Mouse (Mus musculus) limb, embryonic 12.5 days (tissue): ENCODE measurements around the gene Igtp. TPM values are rescaled to one million over a fixed set of nuclear protein-coding genes. Genes with fewer than 3 reads are reported as not detected.
A peak's percentile ranks its signal among the peaks of the same experiment; 100 is the strongest.
"Not testable (repeated sequence)": the region's sequence is repeated elsewhere in the genome, so short reads cannot be mapped to it uniquely, and the experiment has no call there.

Experiments
- ATAC-seq: fragments of 200-750 bp; cut with Nextera tagmentation; 2 replicates; pipeline ENCODE4 v1.8.0; 2017; ENCODE audit warnings: low read depth, moderate TSS enrichment; ENCODE audit not compliant: insufficient number of reproducible peaks, insufficient read depth, low FRiP score, low TSS enrichment
- H3K27ac ChIP-seq: fragments of 300-500 bp; sonication (generic); 2 replicates; pipeline ENCODE4 v1.5.1; 2016; ENCODE audit warnings: mild to moderate bottlenecking, moderate library complexity
- H3K27me3 ChIP-seq: fragments of 300-500 bp; sonication (generic); 2 replicates; pipeline ENCODE4 v1.6.1; 2016; ENCODE audit warnings: mild to moderate bottlenecking, moderate library complexity
- H3K36me3 ChIP-seq: fragments of 300-500 bp; sonication (generic); 2 replicates; pipeline ENCODE4 v1.6.1; 2016; ENCODE audit warnings: mild to moderate bottlenecking, moderate library complexity
- H3K4me1 ChIP-seq: fragments of 300-500 bp; sonication (generic); replicated peaks from 2 replicates; pipeline ENCODE4 v1.6.1; 2016
- H3K4me2 ChIP-seq: fragments of 300-500 bp; sonication (generic); 2 replicates; pipeline ENCODE4 v1.6.1; 2016; ENCODE audit warnings: mild to moderate bottlenecking, moderate library complexity
- H3K4me3 ChIP-seq: fragments of 300-500 bp; sonication (generic); replicated peaks from 2 replicates; pipeline ENCODE4 v1.5.1; 2016; ENCODE audit warnings: mild to moderate bottlenecking
- H3K9ac ChIP-seq: fragments of 300-500 bp; sonication (generic); replicated peaks from 2 replicates; pipeline ENCODE4 v1.6.1; 2016; ENCODE audit warnings: mild to moderate bottlenecking, moderate library complexity
- H3K9me3 ChIP-seq: fragments of 300-500 bp; sonication (generic); 2 replicates; pipeline ENCODE4 v1.6.1; 2016; ENCODE audit warnings: mild to moderate bottlenecking, moderate library complexity
- WGBS: fragments of 180-500 bp; shearing (Covaris S2); methylation state at CpG from one replicate; pipeline ENCODE4 v1.1.7; 2016; 5-methylcytosine and 5-hydroxymethylcytosine counted together
- polyA plus RNA-seq: library from polyadenylated mRNA; unstranded; fragments of >200 nt; fragmentation: Nextera tagmentation; extraction: Ambion mirVana; gene quantifications from 2 replicates; pipeline ENCODE4 v1.2.1, GENCODE M21; 2016

Gene Igtp
- polyA plus RNA-seq, 1 experiment from 2014 or later: 2.3 TPM

- Histone ChIP-seq H3K9ac (peak overlapping the region; percentile 47; the same call in 1 of the 2 replicates), H3K27me3 (no peaks in the 10 kb centered on the region; the same call in 1 of the 2 replicates), H3K4me2 (peak overlapping the region; percentile 58), H3K27ac (no peak overlapping the region), H3K4me1 (peaks cover 26% of the 10 kb centered on the region), H3K36me3 (no peaks in the 10 kb centered on the region), H3K4me3 (peak overlapping the region; percentile 44), H3K9me3 (no peaks in the 10 kb centered on the region)
- WGBS: 29% methylated on average over 17 of the region's 17 CpGs
- ATAC-seq: peak; percentile 53; the same call in 1 of the 2 replicates
Measured at GRCm38 (mm10) chr11:58214391-58215048, 15.2 kb downstream of the Igtp start.

- not testable (repeated sequence) for H3K27me3 ChIP-seq, H3K4me3 ChIP-seq, H3K9me3 ChIP-seq, ATAC-seq, H3K27ac ChIP-seq, H3K36me3 ChIP-seq, H3K9ac ChIP-seq
- peaks cover 26% of the 10 kb centered on the region for H3K4me1 ChIP-seq
- peak overlapping the region; percentile 58 for H3K4me2 ChIP-seq
- 8% methylated on average over 2 of the region's 3 CpGs for whole genome bisulfite sequencing
Measured at GRCm38 (mm10) chr11:58215049-58215430, 15.7 kb downstream of the Igtp start.

GRCm38 (mm10) chr11:58215814-58216213, 16.5 kb downstream of the Igtp start:
- no peak overlapping the region for H3K4me2 ChIP-seq
- H3K27ac ChIP-seq: no peak overlapping the region
- no peaks in the 10 kb centered on the region for H3K9me3 ChIP-seq
- H3K4me1 ChIP-seq: peaks cover 23% of the 10 kb centered on the region
- no peak overlapping the region for H3K9ac ChIP-seq
- 84% methylated on average over 5 of the region's 5 CpGs for WGBS
- H3K27me3 ChIP-seq: no peaks in the 10 kb centered on the region; the same call in 1 of the 2 replicates
- no peak overlapping the region for H3K4me3 ChIP-seq
- ATAC-seq: no peak
- no peaks in the 10 kb centered on the region for H3K36me3 ChIP-seq

GRCm38 (mm10) chr11:58216823-58217222, 17.5 kb downstream of the Igtp start:
- no peak overlapping the region for H3K9ac ChIP-seq
- 90% methylated on average over 6 of the region's 6 CpGs for WGBS
- H3K4me1 ChIP-seq: peaks cover 15% of the 10 kb centered on the region
- H3K36me3 ChIP-seq: no peaks in the 10 kb centered on the region
- no peaks in the 10 kb centered on the region; the same call in 1 of the 2 replicates for H3K27me3 ChIP-seq
- H3K4me3 ChIP-seq: no peak overlapping the region
- H3K4me2 ChIP-seq: no peak overlapping the region
- ATAC-seq: no peak
- H3K9me3 ChIP-seq: no peaks in the 10 kb centered on the region
- H3K27ac ChIP-seq: no peak overlapping the region

- H3K27ac ChIP-seq: no peak overlapping the region
Measured at GRCm38 (mm10) chr11:58223751-58224150, 24.4 kb downstream of the Igtp start.

GRCm38 (mm10) chr11:58224313-58224712, 25.0 kb downstream of the Igtp start:
- ATAC-seq: no peak
- Histone ChIP-seq H3K4me2 (no peak overlapping the region), H3K36me3 (no peaks in the 10 kb centered on the region), H3K4me3 (no peak overlapping the region), H3K27ac (no peak overlapping the region), H3K4me1 (no peaks in the 10 kb centered on the region), H3K9ac (no peak overlapping the region), H3K27me3 (no peaks in the 10 kb centered on the region), H3K9me3 (no peaks in the 10 kb centered on the region)
- 60% methylated on average over 7 of the region's 7 CpGs for WGBS

More at GRCm38 (mm10) chr11:58223751-58224150, 24.4 kb downstream of the Igtp start:
- Histone ChIP-seq H3K9me3 (no peaks in the 10 kb centered on the region), H3K36me3 (no peaks in the 10 kb centered on the region), H3K27me3 (no peaks in the 10 kb centered on the region), H3K4me3 (no peak overlapping the region), H3K4me2 (no peak overlapping the region), H3K4me1 (no peaks in the 10 kb centered on the region), H3K9ac (no peak overlapping the region)
- ATAC-seq: no peak
- WGBS: 25% methylated on average over 4 of the region's 4 CpGs

GRCm38 (mm10) chr11:58224872-58225271, 25.5 kb downstream of the Igtp start:
- not testable (repeated sequence) for H3K27me3 ChIP-seq, H3K27ac ChIP-seq, H3K4me2 ChIP-seq, H3K4me1 ChIP-seq, H3K36me3 ChIP-seq, H3K4me3 ChIP-seq, H3K9me3 ChIP-seq, H3K9ac ChIP-seq, ATAC-seq
- WGBS: 73% methylated on average over 2 of the region's 2 CpGs

GRCm38 (mm10) chr11:58225655-58226054, 26.3 kb downstream of the Igtp start:
- ATAC-seq: no peak
- Histone ChIP-seq H3K4me1 (no peaks in the 10 kb centered on the region), H3K4me3 (no peak overlapping the region), H3K9ac (no peak overlapping the region), H3K36me3 (no peaks in the 10 kb centered on the region), H3K27ac (no peak overlapping the region), H3K9me3 (no peaks in the 10 kb centered on the region), H3K4me2 (no peak overlapping the region), H3K27me3 (no peaks in the 10 kb centered on the region)
- WGBS: 8% methylated on average over 5 of the region's 5 CpGs

- Histone ChIP-seq H3K27me3 (no peaks in the 10 kb centered on the region), H3K9me3 (no peaks in the 10 kb centered on the region), H3K27ac (no peak overlapping the region), H3K4me1 (no peaks in the 10 kb centered on the region), H3K36me3 (no peaks in the 10 kb centered on the region), H3K9ac (no peak overlapping the region), H3K4me2 (no peak overlapping the region), H3K4me3 (no peak overlapping the region)
- no peak for ATAC-seq
Measured at GRCm38 (mm10) chr11:58226425-58226824, 27.1 kb downstream of the Igtp start.

GRCm38 (mm10) chr11:58228021-58228420, 28.7 kb downstream of the Igtp start:
- not testable (repeated sequence) for H3K4me3 ChIP-seq, ATAC-seq, H3K9me3 ChIP-seq, H3K27ac ChIP-seq, H3K27me3 ChIP-seq, H3K9ac ChIP-seq, H3K36me3 ChIP-seq, H3K4me1 ChIP-seq, H3K4me2 ChIP-seq
- 97% methylated on average over 2 of the region's 2 CpGs for WGBS

- Histone ChIP-seq H3K27ac (no peak overlapping the region), H3K4me3 (no peak overlapping the region), H3K9ac (no peak overlapping the region), H3K4me1 (no peaks in the 10 kb centered on the region), H3K36me3 (no peaks in the 10 kb centered on the region), H3K27me3 (no peaks in the 10 kb centered on the region), H3K9me3 (no peaks in the 10 kb centered on the region), H3K4me2 (no peak overlapping the region)
- ATAC-seq: no peak
- 66% methylated on average over 16 of the region's 16 CpGs for WGBS
Measured at GRCm38 (mm10) chr11:58230396-58230910, 31.1 kb downstream of the Igtp start.

- WGBS: 88% methylated on average over 8 of the region's 8 CpGs
- no peak overlapping the region for H3K4me2 ChIP-seq
- H3K9me3 ChIP-seq: no peaks in the 10 kb centered on the region
- H3K27me3 ChIP-seq: peaks cover 3% of the 10 kb centered on the region; the same call in 1 of the 2 replicates
- ATAC-seq: no peak
- no peaks in the 10 kb centered on the region for H3K36me3 ChIP-seq
- H3K9ac ChIP-seq: no peak overlapping the region
- H3K4me3 ChIP-seq: no peak overlapping the region
- H3K4me1 ChIP-seq: no peaks in the 10 kb centered on the region
- H3K27ac ChIP-seq: no peak overlapping the region
Measured at GRCm38 (mm10) chr11:58231156-58231555, 31.8 kb downstream of the Igtp start.
